Mouse (Mus musculus): ENCODE results near the gene Apba2.

Apba2 gene

GRCm38 (mm10) chr7:64586571-64586970 lies 85.1 kb downstream of the Apba2 start:
- no peak for DNase-seq (ENCODE audit: low read depth)

GRCm38 (mm10) chr7:64588636-64589389 lies 87.3 kb downstream of the Apba2 start:
- DNase-seq (ENCODE audit: low read depth), result no peak

GRCm38 (mm10) chr7:64595256-64595655 lies 93.8 kb downstream of the Apba2 start:
- DNase-seq (ENCODE audit: low read depth), result no peak

GRCm38 (mm10) chr7:64596652-64597051 lies 95.1 kb downstream of the Apba2 start:
- DNase-seq (ENCODE audit: low read depth), result no peak

GRCm38 (mm10) chr7:64609866-64610265 lies 108.4 kb downstream of the Apba2 start:
- DNase-seq (ENCODE audit: low read depth), result no peak

GRCm38 (mm10) chr7:64610875-64611274 lies 109.4 kb downstream of the Apba2 start:
- DNase-seq (ENCODE audit: low read depth), result no peak

GRCm38 (mm10) chr7:64619261-64619660 lies 117.8 kb downstream of the Apba2 start:
- DNase-seq (ENCODE audit: low read depth), result no peak

GRCm38 (mm10) chr7:64626494-64626893 lies 125.0 kb downstream of the Apba2 start:
- no peak for DNase-seq (ENCODE audit: low read depth)

- no peak for DNase-seq (ENCODE audit: low read depth)
Observed at GRCm38 (mm10) chr7:64627972-64628655, 126.6 kb downstream of the Apba2 start.

GRCm38 (mm10) chr7:64630697-64631096 lies 129.2 kb downstream of the Apba2 start:
- DNase-seq (ENCODE audit: low read depth), result no peak

GRCm38 (mm10) chr7:64631131-64631530 lies 129.6 kb downstream of the Apba2 start:
- no peak for DNase-seq (ENCODE audit: low read depth)

- no peak for DNase-seq (ENCODE audit: low read depth)
Observed at GRCm38 (mm10) chr7:64631781-64632351, 130.4 kb downstream of the Apba2 start.

GRCm38 (mm10) chr7:64633182-64633581 lies 131.7 kb downstream of the Apba2 start:
- no peak for DNase-seq (ENCODE audit: low read depth)

GRCm38 (mm10) chr7:64633916-64634315 lies 132.4 kb downstream of the Apba2 start:
- no peak for DNase-seq (ENCODE audit: low read depth)

- no peak for DNase-seq (ENCODE audit: low read depth)
Observed at GRCm38 (mm10) chr7:64634482-64634881, 133.0 kb downstream of the Apba2 start.

GRCm38 (mm10) chr7:64638922-64639321 lies 137.4 kb downstream of the Apba2 start:
- no peak for DNase-seq (ENCODE audit: low read depth)

GRCm38 (mm10) chr7:64640651-64641050 lies 139.1 kb downstream of the Apba2 start:
- no peak for DNase-seq (ENCODE audit: low read depth)

GRCm38 (mm10) chr7:64642903-64643302 lies 141.4 kb downstream of the Apba2 start:
- DNase-seq (ENCODE audit: low read depth), result no peak

- no peak for DNase-seq (ENCODE audit: low read depth)
Observed at GRCm38 (mm10) chr7:64645458-64645857, 144.0 kb downstream of the Apba2 start.

- no peak for DNase-seq (ENCODE audit: low read depth)
Observed at GRCm38 (mm10) chr7:64646046-64646445, 144.5 kb downstream of the Apba2 start.

- no peak for DNase-seq (ENCODE audit: low read depth)
Observed at GRCm38 (mm10) chr7:64648947-64649607, 147.6 kb downstream of the Apba2 start.

- DNase-seq (ENCODE audit: low read depth), result no peak
Observed at GRCm38 (mm10) chr7:64651963-64652362, 150.5 kb downstream of the Apba2 start.

- DNase-seq (ENCODE audit: low read depth), result no peak
Observed at GRCm38 (mm10) chr7:64656787-64657186, 155.3 kb downstream of the Apba2 start.

Measured in fibroblast of lung, adult 2 months (primary cell).